Mouse (Mus musculus): ENCODE results near the gene Arxes2. TPM values are rescaled to one million over a fixed set of nuclear protein-coding genes. Genes with fewer than 3 reads are reported as not detected.
"Not testable (repeated sequence)": the region's sequence is repeated elsewhere in the genome, so short reads cannot be mapped to it uniquely, and the experiment has no call there.

The Arxes2 gene
- total and polyA plus RNA-seq, 3 experiments = not detected

DNA sequence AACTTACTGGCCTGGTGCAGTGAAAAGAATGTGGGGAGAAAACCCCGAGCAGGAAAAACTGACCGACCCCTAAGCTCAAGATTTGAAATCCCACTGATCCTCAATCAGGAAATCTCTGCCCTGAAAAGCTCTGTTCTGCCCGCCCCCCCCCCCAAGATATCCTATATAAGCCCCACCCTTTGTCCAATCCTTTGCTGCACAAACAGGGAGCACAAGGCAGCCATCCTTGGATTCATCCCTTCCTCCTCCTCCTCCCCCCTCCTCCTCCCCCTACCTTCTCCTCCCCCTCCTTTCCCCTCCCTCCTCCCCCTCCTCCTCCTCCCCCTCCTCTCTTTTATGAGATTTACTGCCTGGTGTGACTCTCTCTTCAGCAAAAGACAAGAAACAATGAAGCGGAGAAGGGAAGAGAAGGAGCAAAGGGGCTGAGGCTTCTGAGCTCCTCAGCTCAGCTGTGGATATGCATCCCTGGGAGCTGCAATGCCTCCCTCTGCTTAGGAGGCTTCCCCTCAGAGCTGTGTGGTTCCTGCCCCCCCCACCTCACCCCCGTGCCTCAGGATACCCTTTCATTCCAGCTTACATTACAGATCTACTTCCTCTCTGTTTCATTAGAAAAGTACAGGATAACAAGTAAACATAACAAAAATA, 13.7 kb downstream of the Arxes2 start:
- Histone ChIP-seq H3K36me3 (ENCODE audit: control insufficient read depth in 1 of 2, insufficient read depth in 2 of 2, low read length in 2 of 2) (no peaks in the 10 kb centered on the region), H3K27me3 (ENCODE audit: control insufficient read depth in 1 of 2, insufficient read depth in 2 of 2, low read length in 2 of 2) (peaks cover 0 to 1% of the 10 kb centered on the region in 2 experiments; a peak in 1 of 4 replicates), H3K9me3 (replicated peaks; ENCODE audit: insufficient read depth, low read length) (no peaks in the 10 kb centered on the region), H3K4me1 (ENCODE audit: control insufficient read depth in 1 of 2, insufficient read depth in 2 of 2, low read length in 2 of 2) (no peaks in the 10 kb centered on the region), H3K9ac (ENCODE audit: control insufficient read depth, low read depth, low read length, poor library complexity, severe bottlenecking) (no peak overlapping the region), H3K79me2 (ENCODE audit: control insufficient read depth, insufficient read depth, low read length, poor library complexity) (no peaks in the 10 kb centered on the region), H3K4me3 (ENCODE audit: control insufficient read depth in 1 of 2, insufficient read depth in 1 of 2, low read depth in 2 of 2, low read length in 2 of 2) (no peak overlapping the region), H3K27ac (ENCODE audit: control insufficient read depth, low read depth, low read length) (no peak overlapping the region)
- no peak for DNase-seq (ENCODE audit: low read depth, low spot score)
- TF ChIP-seq KAT2A (conservative IDR thresholded peaks at IDR 0.05; ENCODE audit: low read depth, low read length) (no peak), HCFC1 (IDR thresholded peaks at IDR 0.05; ENCODE audit: low read depth, low read length) (no peak), MEF2A (IDR thresholded peaks at IDR 0.05; ENCODE audit: extremely low read depth, insufficient replicate concordance, low read depth, low read length, poor library complexity, severe bottlenecking) (no peak), GATA1 (IDR thresholded peaks at IDR 0.05; ENCODE audit: low read depth, low read length) (no peak), EP300 (IDR thresholded peaks at IDR 0.05; ENCODE audit: low read depth in 1 of 2, low read length in 2 of 2) (no peak), MAFK (IDR thresholded peaks at IDR 0.05; ENCODE audit: borderline replicate concordance, low read depth, low read length) (no peak), E2F4 (IDR thresholded peaks at IDR 0.05; ENCODE audit: borderline replicate concordance, low read depth, low read length) (no peak), CHD2 (IDR thresholded peaks at IDR 0.05; ENCODE audit: low read length) (no peak), ZC3H11A (IDR thresholded peaks at IDR 0.05; ENCODE audit: low read depth, low read length) (no peak)

DNA sequence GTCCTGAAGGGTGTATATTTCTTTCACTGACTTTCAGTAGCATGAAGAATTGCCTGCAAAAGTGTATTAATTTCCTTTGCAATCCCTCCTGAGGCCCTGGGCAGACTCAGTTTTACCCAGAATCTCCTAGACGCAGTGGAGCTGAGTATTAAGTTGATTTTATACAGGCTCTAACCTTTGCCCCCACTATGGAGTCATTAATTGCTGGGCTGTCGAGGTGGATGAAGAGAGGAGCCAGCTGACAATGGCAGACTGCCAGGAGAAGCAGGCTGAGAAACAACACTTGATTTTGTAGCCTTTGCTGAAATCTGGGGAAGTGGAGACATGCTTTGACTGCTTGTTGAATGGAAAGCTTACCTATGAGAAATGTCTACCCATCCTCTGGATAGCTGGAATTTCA, 20.8 kb downstream of the Arxes2 start:
- no peak for TF ChIP-seq SIN3A (IDR thresholded peaks at IDR 0.05; ENCODE audit: low read length)
- Histone ChIP-seq H3K36me3 (ENCODE audit: control insufficient read depth in 1 of 2, insufficient read depth in 2 of 2, low read length in 2 of 2) (no peaks in the 10 kb centered on the region), H3K9ac (ENCODE audit: control insufficient read depth, low read depth, low read length, poor library complexity, severe bottlenecking) (no peak overlapping the region), H3K4me1 (ENCODE audit: control insufficient read depth in 1 of 2, insufficient read depth in 2 of 2, low read length in 2 of 2) (no peaks in the 10 kb centered on the region), H3K27ac (ENCODE audit: control insufficient read depth, low read depth, low read length) (no peak overlapping the region), H3K9me3 (replicated peaks; ENCODE audit: insufficient read depth, low read length) (no peaks in the 10 kb centered on the region), H3K79me2 (ENCODE audit: control insufficient read depth, insufficient read depth, low read length, poor library complexity) (no peaks in the 10 kb centered on the region), H3K4me3 (ENCODE audit: control insufficient read depth in 1 of 2, insufficient read depth in 1 of 2, low read depth in 2 of 2, low read length in 2 of 2) (no peak overlapping the region), H3K27me3 (ENCODE audit: control insufficient read depth in 1 of 2, insufficient read depth in 2 of 2, low read length in 2 of 2) (peaks cover 0 to 2% of the 10 kb centered on the region in 2 experiments; a peak in 3 of 4 replicates)
- DNase-seq (ENCODE audit: low read depth, low spot score) = no peak

DNA sequence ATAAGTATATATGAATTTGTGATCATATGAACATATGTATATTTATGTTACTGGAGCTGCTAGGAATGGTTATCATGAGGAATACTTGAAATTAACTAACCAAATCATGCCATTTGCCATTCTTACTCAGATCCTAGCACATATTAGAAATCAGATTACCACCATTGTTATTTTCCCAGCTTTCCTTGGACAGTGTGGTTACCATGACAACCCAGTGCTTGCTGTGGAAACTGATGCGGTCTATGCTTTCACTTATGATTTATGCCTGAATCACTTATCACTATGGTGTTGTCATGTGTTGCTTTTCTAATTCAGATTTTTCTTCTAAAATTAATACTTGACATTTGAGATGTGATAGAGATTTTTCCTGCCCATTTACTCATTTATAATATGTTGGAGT, 36.7 kb downstream of the Arxes2 start:
- Histone ChIP-seq H3K27me3 (ENCODE audit: control insufficient read depth in 1 of 2, insufficient read depth in 2 of 2, low read length in 2 of 2) (peaks cover 0 to 2% of the 10 kb centered on the region in 2 experiments; a peak in 1 of 4 replicates), H3K9me3 (replicated peaks; ENCODE audit: insufficient read depth, low read length) (no peaks in the 10 kb centered on the region), H3K4me1 (ENCODE audit: control insufficient read depth in 1 of 2, insufficient read depth in 2 of 2, low read length in 2 of 2) (no peaks in the 10 kb centered on the region), H3K9ac (ENCODE audit: control insufficient read depth, low read depth, low read length, poor library complexity, severe bottlenecking) (no peak overlapping the region), H3K4me3 (ENCODE audit: control insufficient read depth in 1 of 2, insufficient read depth in 1 of 2, low read depth in 2 of 2, low read length in 2 of 2) (no peak overlapping the region), H3K27ac (ENCODE audit: control insufficient read depth, low read depth, low read length) (no peak overlapping the region), H3K79me2 (ENCODE audit: control insufficient read depth, insufficient read depth, low read length, poor library complexity) (no peaks in the 10 kb centered on the region), H3K36me3 (ENCODE audit: control insufficient read depth in 1 of 2, insufficient read depth in 2 of 2, low read length in 2 of 2) (no peaks in the 10 kb centered on the region)
- TF ChIP-seq SMC3 (IDR thresholded peaks at IDR 0.05; ENCODE audit: low read depth, low read length) = no peak
- TF ChIP-seq NELFE (IDR thresholded peaks at IDR 0.05; ENCODE audit: low read depth, low read length) = no peak
- TF ChIP-seq TBP (IDR thresholded peaks at IDR 0.05; ENCODE audit: low read depth, low read length) = no peak
- no peak for TF ChIP-seq EP300 (IDR thresholded peaks at IDR 0.05; ENCODE audit: low read depth in 1 of 2, low read length in 2 of 2)
- TF ChIP-seq GATA1 (IDR thresholded peaks at IDR 0.05; ENCODE audit: low read depth, low read length) = no peak
- no peak for TF ChIP-seq ELF1 (IDR thresholded peaks at IDR 0.05; ENCODE audit: low read depth, low read length)
- TF ChIP-seq MEF2A (IDR thresholded peaks at IDR 0.05; ENCODE audit: extremely low read depth, insufficient replicate concordance, low read depth, low read length, poor library complexity, severe bottlenecking) = no peak
- TF ChIP-seq POLR2A (IDR thresholded peaks at IDR 0.05; ENCODE audit: control insufficient read depth in 1 of 2, insufficient read depth in 1 of 2, low read depth in 1 of 2, low read length in 2 of 2, poor library complexity in 1 of 2) = no peak
- no peak for TF ChIP-seq BHLHE40 (IDR thresholded peaks at IDR 0.05; ENCODE audit: borderline replicate concordance, low read depth, low read length)
- no peak for DNase-seq (ENCODE audit: low read depth, low spot score)

DNA sequence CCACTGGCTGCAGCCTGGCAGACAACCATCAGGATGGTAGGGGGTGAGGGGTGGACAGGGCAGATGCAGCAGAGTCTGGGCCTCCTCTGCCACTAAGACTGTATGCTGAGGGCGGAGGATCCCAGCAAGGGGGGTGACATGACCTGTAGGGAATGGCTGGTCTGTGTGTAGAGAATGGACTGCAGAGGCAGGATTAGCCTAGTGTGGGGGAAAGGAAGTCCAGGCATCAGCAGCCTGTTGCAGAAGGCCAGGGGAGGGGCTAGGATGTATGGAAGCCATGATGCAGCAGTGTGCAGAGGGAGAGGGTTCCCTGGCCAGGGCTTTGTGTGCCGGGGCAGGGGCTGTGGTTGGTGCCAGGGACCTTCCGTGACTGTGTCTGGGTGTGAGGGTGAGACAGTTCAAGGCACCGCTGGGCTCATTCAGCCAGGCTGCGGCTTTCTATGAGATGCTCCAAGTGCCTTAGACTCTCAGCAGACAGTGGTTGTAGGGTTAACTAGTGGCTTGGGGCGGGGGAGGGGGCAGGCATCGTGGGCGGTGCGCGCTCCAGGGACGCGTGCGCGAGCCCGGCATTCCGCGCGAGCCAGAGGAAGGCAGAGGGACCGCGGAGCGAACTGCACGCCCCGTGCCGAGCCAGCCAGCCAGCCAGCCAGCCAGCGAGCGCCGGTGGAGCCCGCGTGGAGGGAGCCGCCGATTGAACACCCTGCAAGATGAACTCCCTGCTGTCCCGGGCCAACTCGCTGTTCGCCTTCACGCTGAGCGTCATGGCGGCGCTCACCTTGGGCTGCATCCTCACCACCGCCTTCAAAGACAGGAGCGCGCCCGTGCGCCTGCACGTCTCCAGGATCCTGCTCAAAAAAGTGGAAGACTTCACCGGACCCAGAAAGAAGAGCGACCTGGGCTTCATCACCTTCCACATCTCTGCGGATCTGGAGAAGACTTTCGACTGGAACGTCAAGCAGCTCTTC, 39.5 kb downstream of the Arxes2 start, which contains the start of gene Arxes1:
Arxes1 (plus strand) TSS at position 569 of the 965 bp plus-strand sequence.
- not testable (repeated sequence) for H3K9me3 ChIP-seq (replicated peaks; ENCODE audit: insufficient read depth, low read length); H3K4me1 ChIP-seq (ENCODE audit: control insufficient read depth in 1 of 2, insufficient read depth in 2 of 2, low read length in 2 of 2); H3K79me2 ChIP-seq (ENCODE audit: control insufficient read depth, insufficient read depth, low read length, poor library complexity); H3K27me3 ChIP-seq (ENCODE audit: control insufficient read depth in 1 of 2, insufficient read depth in 2 of 2, low read length in 2 of 2); H3K27ac ChIP-seq (ENCODE audit: control insufficient read depth, low read depth, low read length); DNase-seq (ENCODE audit: low read depth, low spot score); H3K4me3 ChIP-seq (ENCODE audit: control insufficient read depth in 1 of 2, insufficient read depth in 1 of 2, low read depth in 2 of 2, low read length in 2 of 2); H3K9ac ChIP-seq (ENCODE audit: control insufficient read depth, low read depth, low read length, poor library complexity, severe bottlenecking); H3K36me3 ChIP-seq (ENCODE audit: control insufficient read depth in 1 of 2, insufficient read depth in 2 of 2, low read length in 2 of 2)

All from MEL (cell line).